Mouse (Mus musculus) ES-E14 (cell line): ENCODE results near the gene Ubn2. TPM values are rescaled to one million over a fixed set of nuclear protein-coding genes. Genes with fewer than 3 reads are reported as not detected.

Source experiments
- DNase-seq: peaks from one replicate; pipeline ENCODE4 v3.0.0-alpha.2; 2013; ENCODE audit warnings: low read depth, low spot score
- H3K27ac ChIP-seq: 2 replicates; pipeline ENCODE4 v1.5.1; 2012; ENCODE audit warnings: low read depth, mild to moderate bottlenecking, low read length, moderate library complexity, mixed read lengths; ENCODE audit not compliant: poor library complexity, insufficient read depth, severe bottlenecking
- H3K36me3 ChIP-seq: 2 replicates; pipeline ENCODE4 v1.6.1; 2012; ENCODE audit warnings: mild to moderate bottlenecking, low read length, moderate library complexity, mixed read lengths; ENCODE audit not compliant: control insufficient read depth, poor library complexity, insufficient read depth, severe bottlenecking
- H3K4me1 ChIP-seq, 2 experiments: fragments of 150-350 bp in 1 of 2; sonication (generic) in 1 of 2; 2 replicates each; pipeline ENCODE4 v1.6.1; 2012; ENCODE audit warnings: low read length in 2 of 2, mild to moderate bottlenecking in 1 of 2, mixed read lengths in 1 of 2; ENCODE audit not compliant: control insufficient read depth in 2 of 2, insufficient read depth in 2 of 2, poor library complexity in 1 of 2
- H3K4me3 ChIP-seq, 2 experiments: fragments of 150-350 bp in 1 of 2; sonication (generic) in 1 of 2; 2 replicates each; pipeline ENCODE4 v1.5.1; 2012; ENCODE audit warnings: low read length in 2 of 2, low read depth in 1 of 2, mild to moderate bottlenecking in 1 of 2, mixed read lengths in 1 of 2; ENCODE audit not compliant: insufficient read depth in 1 of 2, poor library complexity in 1 of 2, severe bottlenecking in 1 of 2
- H3K9ac ChIP-seq: 2 replicates; pipeline ENCODE4 v1.6.1; 2012; ENCODE audit warnings: low read depth, mild to moderate bottlenecking, low read length, mixed read lengths; ENCODE audit not compliant: poor library complexity, insufficient read depth, severe bottlenecking
- H3K9me3 ChIP-seq: fragments of 150-350 bp; sonication (generic); 2 replicates; pipeline ENCODE4 v1.6.1; 2012; ENCODE audit warnings: low read depth, mild to moderate bottlenecking, low read length; ENCODE audit not compliant: control insufficient read depth, insufficient read depth
- CHD2 ChIP-seq: IDR thresholded peaks from 2 replicates; pipeline ENCODE4 v1.6.1; 2014; ENCODE audit warnings: mild to moderate bottlenecking, low read depth, low read length, inconsistent platforms
- HCFC1 ChIP-seq: IDR thresholded peaks from 2 replicates; pipeline ENCODE4 v1.6.1; 2012; ENCODE audit warnings: low read length, inconsistent platforms, borderline replicate concordance; ENCODE audit not compliant: insufficient read depth
- MAFK ChIP-seq: IDR thresholded peaks from 2 replicates; pipeline ENCODE4 v1.6.1; 2014; ENCODE audit warnings: mild to moderate bottlenecking, low read depth, low read length, inconsistent platforms; ENCODE audit not compliant: insufficient read depth
- ZC3H11A ChIP-seq: IDR thresholded peaks from 2 replicates; pipeline ENCODE4 v1.6.1; 2012; ENCODE audit warnings: low read depth, mild to moderate bottlenecking, inconsistent platforms, low read length, borderline replicate concordance
- ZNF384 ChIP-seq: IDR thresholded peaks from 2 replicates; pipeline ENCODE4 v1.6.1; 2012; ENCODE audit warnings: low read depth, low read length, inconsistent platforms
- in situ Hi-C, 2 experiments: fragments of 600-800 bp; cut with MboI; formaldehyde crosslinking; loops; one replicate each; pipeline ENCODE4 v1.15.1; 2025; ENCODE audit warnings: low sequenced_read_pairs in 2 of 2, inconsistent platforms in 1 of 2; ENCODE audit not compliant: unreplicated experiment in 2 of 2
- total RNA-seq: library from RNA; depleted of rRNA; stranded (reverse); fragments of 300-350 nt; gene quantifications from 2 replicates; pipeline ENCODE4 v1.2.3, GENCODE M21; 2012

Ubn2 gene
- total RNA-seq, 1 experiment: 18.5 TPM

GRCm38 (mm10) chr6:38512830-38513229 lies 79.1 kb downstream of the Ubn2 start:
- Histone ChIP-seq H3K9ac (no peak overlapping the region), H3K4me3 (no peak overlapping the region), H3K9me3 (no peaks in the 10 kb centered on the region), H3K4me1 (no peaks in the 10 kb centered on the region), H3K36me3 (no peaks in the 10 kb centered on the region), H3K27ac (no peak overlapping the region)
- in situ Hi-C loops: no loop called here
- TF ChIP-seq CHD2 (no peak), ZC3H11A (no peak), MAFK (no peak), HCFC1 (no peak), ZNF384 (no peak)
- DNase-seq: no peak

GRCm38 (mm10) chr6:38515201-38515600 lies 81.5 kb downstream of the Ubn2 start:
- DNase-seq: no peak
- no peak for TF ChIP-seq MAFK
- TF ChIP-seq ZNF384: no peak
- no peak for TF ChIP-seq HCFC1
- no peak for TF ChIP-seq CHD2
- TF ChIP-seq ZC3H11A: no peak
- in situ Hi-C loops: no loop called here
- no peak overlapping the region for H3K9ac ChIP-seq
- H3K27ac ChIP-seq: no peak overlapping the region
- H3K36me3 ChIP-seq: no peaks in the 10 kb centered on the region
- no peaks in the 10 kb centered on the region for H3K9me3 ChIP-seq
- H3K4me3 ChIP-seq: no peak overlapping the region
- no peaks in the 10 kb centered on the region for H3K4me1 ChIP-seq

GRCm38 (mm10) chr6:38523851-38524250 lies 90.1 kb downstream of the Ubn2 start:
- no peaks in the 10 kb centered on the region for H3K9me3 ChIP-seq
- peak overlapping the region in 1 of 2 experiments; percentile 24; a peak in 1 of 4 replicates for H3K4me3 ChIP-seq
- TF ChIP-seq ZC3H11A (no peak), ZNF384 (no peak), CHD2 (no peak), MAFK (no peak)
- DNase-seq: peak; percentile 34
- 0 out of 2 replicates have a peak, but pooled peaks cover 2% of the 10 kb centered on the region for H3K36me3 ChIP-seq
- H3K9ac ChIP-seq: no peak overlapping the region
- in situ Hi-C loops: no loop called here
- no peak overlapping the region for H3K27ac ChIP-seq
- H3K4me1 ChIP-seq: peaks cover 0 to 2% of the 10 kb centered on the region in 2 experiments; a peak in 1 of 4 replicates

- no peak overlapping the region for H3K9ac ChIP-seq
- H3K4me3 ChIP-seq: no peak overlapping the region
- no peak for TF ChIP-seq MAFK
- peak; percentile 68; the same call in 1 of the 2 replicates for TF ChIP-seq ZC3H11A
- in situ Hi-C loops: no loop called here
- peak; percentile 24 for DNase-seq
- no peaks in the 10 kb centered on the region for H3K9me3 ChIP-seq
- no peak overlapping the region for H3K27ac ChIP-seq
- no peaks in the 10 kb centered on the region for H3K4me1 ChIP-seq
- H3K36me3 ChIP-seq: no peaks in the 10 kb centered on the region
Measured at GRCm38 (mm10) chr6:38531211-38531820, 97.6 kb downstream of the Ubn2 start.
